ENCODE assay signal across 7 mouse cellular contexts in the genomic region with DNA sequence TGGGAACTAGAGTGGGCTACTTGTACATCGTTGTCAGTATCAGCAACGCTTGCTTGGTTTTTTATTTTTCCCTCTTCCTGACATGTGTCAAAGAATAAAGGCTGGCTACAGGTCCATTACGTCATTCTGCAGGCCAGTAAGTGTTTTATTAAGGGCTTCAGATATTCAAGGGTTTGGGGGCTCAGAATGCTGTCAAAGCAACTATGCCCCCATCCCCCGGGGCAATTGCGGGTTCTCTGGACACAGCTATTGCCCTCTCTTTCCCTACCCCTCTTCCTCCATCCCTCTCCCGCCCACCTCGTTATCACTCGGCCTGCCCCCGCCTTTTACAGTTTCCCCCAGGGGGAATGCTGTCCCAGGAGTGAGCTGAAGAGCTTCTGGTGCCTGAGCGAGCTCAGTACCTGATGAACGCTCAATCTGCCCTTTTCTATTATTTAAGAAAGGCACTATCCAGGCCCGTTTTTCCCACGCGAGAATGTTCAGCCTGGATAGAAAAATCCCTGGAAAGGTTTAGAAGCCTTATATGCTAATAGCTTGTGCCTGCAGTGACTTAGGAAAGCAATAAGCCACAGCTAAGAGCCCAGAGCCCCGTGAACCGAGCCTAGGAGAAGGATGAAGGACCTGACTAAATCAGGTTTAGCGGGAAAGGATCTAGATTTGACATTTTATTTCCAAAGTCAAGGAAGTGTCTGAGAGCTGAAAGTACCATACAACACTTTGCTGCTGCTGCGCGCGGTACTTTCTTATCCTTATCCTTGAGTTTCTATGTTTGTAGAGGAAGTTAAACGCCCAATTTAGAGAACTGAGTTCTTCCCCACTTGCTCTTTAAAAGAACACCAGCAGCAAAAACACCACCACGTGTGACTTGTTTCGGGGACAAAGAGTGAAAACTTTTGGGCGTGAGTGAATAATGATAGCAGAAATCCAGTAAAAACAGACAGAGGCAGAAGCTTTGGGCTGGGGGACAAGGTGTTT. TPM values are rescaled to one million over a fixed set of nuclear protein-coding genes. Genes with fewer than 3 reads are reported as not detected.
DNase-seq lines count a peak whose midpoint lies in the region; ATAC-seq and TF ChIP-seq lines count a peak whose summit lies in the region.

No protein-coding gene starts in this region.

- H3K9me3 ChIP-seq in limb, embryonic 14.5 days (ENCODE audit: control insufficient read depth, low read length), result no peaks in the 10 kb centered on the region

- peak overlapping the region; percentile 89 for H3K27ac ChIP-seq in limb, embryonic 14.5 days (replicated peaks; ENCODE audit: low read depth, low read length)
- H3K27ac ChIP-seq in thymus, adult 2 months (ENCODE audit: control insufficient read depth, insufficient read depth, low read length), result no peak overlapping the region

- no peak for TF ChIP-seq CTCF in C2C12 (IDR thresholded peaks at IDR 0.05; ENCODE audit: control insufficient read depth, insufficient read depth, insufficient read length)
- no peak for TF ChIP-seq CTCF in brain, embryonic 14.5 days (IDR thresholded peaks at IDR 0.05; ENCODE audit: borderline replicate concordance, extremely low read depth, insufficient read depth, insufficient read length)
- no peak for TF ChIP-seq CTCF in thymus, adult 2 months (IDR thresholded peaks at IDR 0.05; ENCODE audit: borderline replicate concordance, control insufficient read depth, extremely low read depth, insufficient read depth, low read length, poor library complexity)

- H3K4me3 ChIP-seq in C2C12 (ENCODE audit: insufficient read depth, poor library complexity, severe bottlenecking), result peak overlapping the region; percentile 37
- H3K4me3 ChIP-seq in limb, embryonic 14.5 days (replicated peaks; ENCODE audit: low read length), result peak overlapping the region; percentile 80
- no peak overlapping the region for H3K4me3 ChIP-seq in thymus, adult 2 months (ENCODE audit: control insufficient read depth, insufficient read depth, low read length)

- H3K9ac ChIP-seq in limb, embryonic 14.5 days (ENCODE audit: low read depth, low read length, severe bottlenecking), result peak overlapping the region; percentile 87

- no peak for ATAC-seq in limb, embryonic 14.5 days (ENCODE audit: low FRiP score, low read depth)

- H3K79me3 ChIP-seq in C2C12 (ENCODE audit: low read depth), result no peaks in the 10 kb centered on the region

- peak overlapping the region; percentile 84 for H3K4me2 ChIP-seq in limb, embryonic 14.5 days (replicated peaks; ENCODE audit: low read depth, low read length, severe bottlenecking)

- peaks cover 29% of the 10 kb centered on the region for H3K4me1 ChIP-seq in limb, embryonic 14.5 days (ENCODE audit: control insufficient read depth, insufficient read depth, low read length)
- peaks cover 10% of the 10 kb centered on the region for H3K4me1 ChIP-seq in thymus, adult 2 months (replicated peaks; ENCODE audit: control insufficient read depth, insufficient read depth, low read length)

- H3K36me3 ChIP-seq in C2C12 (ENCODE audit: control insufficient read depth, insufficient read depth), result no peaks in the 10 kb centered on the region
- no peaks in the 10 kb centered on the region for H3K36me3 ChIP-seq in limb, embryonic 14.5 days (ENCODE audit: control insufficient read depth, insufficient read depth, low read length)
- no peaks in the 10 kb centered on the region for H3K36me3 ChIP-seq in thymus, adult 2 months (ENCODE audit: control insufficient read depth, insufficient read depth, low read length)

- DNase-seq in brain, embryonic 14.5 days (ENCODE audit: low read depth), result peak; percentile 83
- DNase-seq in heart, adult 9 months (ENCODE audit: low spot score in 2 of 2), result peak; percentile 19 to 24
- DNase-seq in limb, embryonic 14.5 days (ENCODE audit: low spot score), result no peak
- DNase-seq in thymus, postnatal 4 days, result no peak
- no peak for DNase-seq in thymus, postnatal 36 days
- no peak for DNase-seq in thymus, adult 2 months

- 2% methylated on average over 24 of the region's 24 CpGs for WGBS in limb, embryonic 14.5 days
- WGBS in thymus, adult 2 months, result 9% methylated on average over 24 of the region's 24 CpGs

- H3ac ChIP-seq in C2C12 (ENCODE audit: control insufficient read depth, insufficient read length, low read depth), result peak overlapping the region; percentile 3

- no peaks in the 10 kb centered on the region for H3K79me2 ChIP-seq in C2C12 (ENCODE audit: control insufficient read depth, insufficient read depth)

- no peaks in the 10 kb centered on the region for H3K27me3 ChIP-seq in C2C12 (ENCODE audit: control insufficient read depth, insufficient read depth, insufficient read length)
- peaks cover 12% of the 10 kb centered on the region; the same call in 1 of the 2 replicates for H3K27me3 ChIP-seq in limb, embryonic 14.5 days (ENCODE audit: control insufficient read depth, insufficient read depth, low read length)
- peaks cover 26% of the 10 kb centered on the region for H3K27me3 ChIP-seq in thymus, adult 2 months (ENCODE audit: control insufficient read depth, insufficient read depth, low read length)

- TF ChIP-seq POLR2A in brain, embryonic 14.5 days (IDR thresholded peaks at IDR 0.05; ENCODE audit: borderline replicate concordance, extremely low read depth, insufficient read depth, insufficient read length, poor library complexity, severe bottlenecking), result no peak
- no peak for TF ChIP-seq POLR2A in limb, embryonic 14.5 days (IDR thresholded peaks at IDR 0.05; ENCODE audit: borderline replicate concordance, extremely low read depth, insufficient read depth, insufficient read length)
- TF ChIP-seq POLR2A in thymus, adult 2 months (IDR thresholded peaks at IDR 0.05; ENCODE audit: control insufficient read depth, extremely low read depth, insufficient read depth, low read length, poor library complexity), result no peak

TF ChIP-seq in C2C12, 6 proteins besides CTCF, POLR2A, EP300 and RAD21:
- TF ChIP-seq MYOD1 (IDR thresholded peaks at IDR 0.05; ENCODE audit: control insufficient read depth, insufficient read length, low read depth) (no peak), CEBPB (IDR thresholded peaks at IDR 0.05; ENCODE audit: low read depth) (no peak)

RNA-seq across cellular contexts. Expression of gene Creb5, which starts 1.8 kb away (rescaled TPM):
- polyA plus RNA-seq in C2C12 (2012; fragmentation: generic; extraction: Trizol), result 1.5 TPM
- 3.9 and 4.3 TPM in 2 replicates for polyA plus RNA-seq in brain, embryonic 14.5 days (2012; rRNA removed)
- polyA plus RNA-seq in limb, embryonic 14.5 days (2012; rRNA removed), result 20.0 and 27.5 TPM in 2 replicates
- polyA plus RNA-seq in limb, embryonic 14.5 days (2014; fragmentation: Nextera tagmentation; extraction: Ambion mirVana), result 46.1 and 61.2 TPM in 2 replicates
- polyA plus RNA-seq in thymus, adult 2 months (2012; rRNA removed), result 0.87 and 0.96 TPM in 2 replicates

Comparison
In these comparisons a context has a peak if more than half of its experiments do, and no peak if none do; other contexts are left out.
1. DNase-seq: peak in brain, embryonic 14.5 days (single experiment) and heart, adult 9 months (2 of 2); none in limb, embryonic 14.5 days (single experiment), thymus, postnatal 4 days (single experiment), thymus, postnatal 36 days (0 of 2) and thymus, adult 2 months (single experiment).